Mouse (Mus musculus): ENCODE data around the gene Usp49.
A peak's percentile ranks its signal among the peaks of the same experiment; 100 is the strongest.

The Usp49 gene

DNA sequence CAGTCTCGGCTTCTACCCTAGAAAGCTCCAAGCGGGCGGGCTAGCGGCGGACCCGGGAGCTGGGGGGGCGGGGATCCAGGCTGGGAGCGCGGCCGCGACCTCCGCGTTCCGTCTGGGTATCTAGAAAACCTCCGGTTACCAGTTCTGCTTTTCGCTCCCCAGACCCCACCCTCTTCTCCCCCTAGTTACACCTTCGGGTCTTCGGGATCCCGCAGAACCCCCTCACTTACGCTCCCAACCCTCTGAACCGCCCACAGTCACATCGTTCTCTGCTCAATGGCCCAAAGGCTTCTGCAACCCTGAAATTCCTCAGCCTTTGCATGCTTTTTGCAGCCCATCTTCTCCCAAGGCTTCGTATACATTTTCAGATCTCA, 64.8 kb downstream of the Usp49 start:
- DNase-seq = no peak

DNA sequence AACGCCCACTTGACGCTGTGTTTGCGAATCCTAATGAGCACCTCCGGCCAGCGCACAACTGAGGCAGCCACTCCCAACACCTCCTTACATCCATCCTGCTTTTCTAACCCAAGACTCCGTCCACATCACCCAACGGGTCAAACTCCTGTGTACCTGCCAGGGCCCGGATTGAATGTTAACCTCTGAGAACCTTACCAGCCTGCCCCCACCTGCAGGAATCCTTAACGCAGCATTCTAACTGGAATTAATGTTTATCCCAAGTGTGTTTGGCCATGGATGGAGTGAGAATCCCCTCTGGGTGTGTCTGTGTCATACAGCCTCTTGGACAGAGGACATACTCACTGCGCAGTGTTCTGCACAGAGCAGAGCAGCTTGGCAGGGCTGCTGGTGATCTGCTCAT, 67.7 kb downstream of the Usp49 start:
- no peak for DNase-seq

GRCm38 (mm10) chr17:47699055-47699454, 68.6 kb downstream of the Usp49 start:
- no peak for DNase-seq

DNA sequence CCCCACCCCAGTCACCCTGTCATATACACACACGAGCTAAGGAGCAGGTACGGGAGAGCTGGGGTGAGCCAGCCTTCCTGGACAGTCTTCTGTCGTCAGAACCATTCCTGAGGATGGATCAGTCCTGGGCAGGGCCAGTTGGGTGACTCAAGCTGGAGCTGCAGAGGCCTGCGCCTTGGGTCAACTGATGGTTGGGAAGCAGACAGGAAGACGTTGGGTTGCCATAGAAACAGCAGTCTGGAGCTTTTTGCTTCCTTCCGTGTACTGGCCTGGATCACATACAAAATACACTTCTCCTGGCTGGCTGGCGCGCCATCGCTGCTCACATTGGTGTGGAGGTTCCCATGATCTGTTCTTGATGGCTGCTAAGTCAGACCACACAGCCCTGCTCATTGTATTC, 71.3 kb downstream of the Usp49 start:
- DNase-seq = no peak

DNA sequence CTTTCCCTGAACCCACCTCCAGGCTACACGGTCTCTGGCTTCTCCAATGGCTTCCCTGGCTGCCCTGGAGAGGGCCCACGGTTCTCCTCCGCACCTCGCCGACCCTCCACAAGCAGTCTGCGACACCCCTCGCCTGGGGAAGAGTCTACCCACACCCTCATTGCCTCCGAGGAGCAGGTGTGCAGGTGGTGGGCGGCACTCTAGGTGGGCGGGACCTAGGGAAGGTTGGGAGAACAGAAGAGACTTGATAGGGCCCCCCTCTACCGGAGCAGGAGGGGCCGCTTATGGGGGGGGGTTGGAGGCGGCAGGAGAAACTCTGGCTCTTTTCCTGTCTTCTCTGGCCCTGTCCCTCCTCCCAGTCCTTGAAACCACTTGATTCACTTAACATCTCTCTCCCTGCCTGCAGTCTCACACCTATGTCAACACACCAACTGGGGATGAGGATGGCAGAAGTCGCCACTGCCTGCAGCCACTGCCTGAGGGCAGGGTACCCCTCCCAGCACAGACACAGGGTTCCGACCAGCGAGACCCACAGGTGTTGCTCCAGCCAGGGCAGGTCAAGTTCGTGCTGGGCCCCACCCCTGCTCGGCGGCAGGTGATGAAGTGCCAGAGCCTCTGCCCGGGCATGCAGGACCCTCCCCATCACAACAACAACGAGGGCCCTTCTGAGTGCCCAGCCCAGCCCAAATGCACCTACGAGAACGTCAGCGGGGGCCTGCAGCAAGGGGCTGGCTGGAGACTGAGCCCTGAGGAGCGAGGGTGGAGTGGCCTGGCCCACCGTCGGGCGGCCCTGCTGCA, 72.3 kb downstream of the Usp49 start:
- DNase-seq = no peak

- no peak for DNase-seq
These were observed 73.1 kb downstream of the Usp49 start for GRCm38 (mm10) chr17:47703556-47703955.

GRCm38 (mm10) chr17:47704692-47705091, 74.2 kb downstream of the Usp49 start:
- no peak for DNase-seq

DNA sequence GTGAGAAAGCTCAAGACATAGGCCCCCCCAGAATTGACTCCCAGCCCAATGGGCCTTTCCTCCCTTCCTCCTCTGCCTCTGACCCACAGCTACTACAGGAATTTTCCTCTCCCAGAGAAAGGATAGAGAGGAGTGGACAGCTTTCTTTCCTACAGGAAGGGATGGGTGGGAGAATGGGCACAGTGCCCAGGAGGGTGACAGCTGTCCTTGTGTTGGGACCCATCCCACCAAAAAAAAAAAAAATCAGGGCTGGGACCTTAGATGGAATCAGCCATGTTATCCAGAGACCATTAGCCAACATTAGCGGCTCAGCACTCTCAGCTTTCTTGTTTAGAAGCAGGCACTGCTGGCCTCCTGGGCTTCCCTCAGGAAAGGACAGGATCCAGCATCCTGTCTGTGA, 75.7 kb downstream of the Usp49 start:
- no peak for DNase-seq

DNA sequence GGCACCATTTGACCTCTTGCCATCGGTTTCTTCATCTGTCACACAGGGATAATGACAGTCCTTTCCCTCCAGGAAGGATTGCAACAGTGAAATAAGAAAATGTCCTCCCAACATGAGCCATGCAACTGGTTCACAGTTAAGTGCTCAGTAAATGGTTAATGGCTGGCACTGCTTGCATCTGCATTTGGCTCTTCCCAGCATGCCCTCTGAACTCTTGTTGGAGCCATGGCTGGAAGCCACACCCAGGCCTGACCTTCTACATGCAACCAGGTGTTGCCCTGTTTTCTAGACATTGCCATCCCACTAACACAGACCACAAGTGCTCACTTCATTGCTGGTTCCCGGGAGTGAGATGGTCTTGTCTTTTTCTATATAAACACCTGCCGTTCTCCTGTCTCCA, 77.5 kb downstream of the Usp49 start:
- DNase-seq = no peak

DNA sequence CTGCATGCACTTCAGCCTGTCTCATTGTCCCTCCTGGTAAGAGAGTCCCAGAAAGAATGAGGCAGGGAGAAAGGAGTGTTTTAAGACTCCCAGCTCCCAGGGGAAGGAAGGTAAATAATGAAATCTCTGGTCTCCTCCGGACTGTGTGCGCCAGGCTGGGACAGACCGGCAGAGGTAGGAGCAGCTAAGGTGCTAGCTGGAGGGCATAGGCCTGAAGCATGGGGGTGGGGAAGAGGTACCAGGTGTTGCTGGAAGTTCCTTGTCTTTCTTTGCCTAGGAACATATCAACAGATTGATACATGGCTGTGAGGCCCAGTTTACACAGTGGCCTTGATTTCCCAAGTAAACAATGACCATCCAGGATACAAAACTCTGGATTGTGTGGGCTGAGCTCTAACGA, 78.5 kb downstream of the Usp49 start:
- no peak for DNase-seq

- DNase-seq = no peak
These were observed 79.5 kb downstream of the Usp49 start for GRCm38 (mm10) chr17:47710036-47710435.

- no peak for DNase-seq
These were observed 81.4 kb downstream of the Usp49 start for GRCm38 (mm10) chr17:47711883-47712282.

GRCm38 (mm10) chr17:47712889-47713571, 82.5 kb downstream of the Usp49 start:
- DNase-seq = no peak

GRCm38 (mm10) chr17:47715037-47715436, 84.5 kb downstream of the Usp49 start:
- no peak for DNase-seq

DNA sequence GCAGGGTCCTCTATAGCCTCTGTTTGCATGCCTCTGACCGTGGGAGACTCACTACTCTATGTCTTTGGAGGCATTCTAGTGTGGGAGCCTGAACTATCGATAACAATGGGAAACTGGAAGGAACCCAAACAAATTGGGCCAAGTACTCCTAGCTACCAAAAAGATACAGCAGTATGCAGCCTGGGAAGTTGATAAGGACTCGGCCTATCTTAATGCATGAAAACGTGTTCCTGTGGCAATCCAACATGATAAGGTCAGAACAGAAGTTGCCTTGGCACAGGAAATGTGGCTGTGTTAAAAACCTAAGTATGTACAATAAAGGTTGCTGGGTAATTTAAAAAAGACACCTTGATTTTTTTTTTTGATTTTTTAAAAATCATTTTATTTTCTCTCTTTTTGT, 90.7 kb downstream of the Usp49 start:
- no peak for DNase-seq

GRCm38 (mm10) chr17:47726566-47726965, 96.1 kb downstream of the Usp49 start, which contains the start of gene Pgc:
Pgc (plus strand) TSS chr17:47726842.
- DNase-seq = no peak

DNA sequence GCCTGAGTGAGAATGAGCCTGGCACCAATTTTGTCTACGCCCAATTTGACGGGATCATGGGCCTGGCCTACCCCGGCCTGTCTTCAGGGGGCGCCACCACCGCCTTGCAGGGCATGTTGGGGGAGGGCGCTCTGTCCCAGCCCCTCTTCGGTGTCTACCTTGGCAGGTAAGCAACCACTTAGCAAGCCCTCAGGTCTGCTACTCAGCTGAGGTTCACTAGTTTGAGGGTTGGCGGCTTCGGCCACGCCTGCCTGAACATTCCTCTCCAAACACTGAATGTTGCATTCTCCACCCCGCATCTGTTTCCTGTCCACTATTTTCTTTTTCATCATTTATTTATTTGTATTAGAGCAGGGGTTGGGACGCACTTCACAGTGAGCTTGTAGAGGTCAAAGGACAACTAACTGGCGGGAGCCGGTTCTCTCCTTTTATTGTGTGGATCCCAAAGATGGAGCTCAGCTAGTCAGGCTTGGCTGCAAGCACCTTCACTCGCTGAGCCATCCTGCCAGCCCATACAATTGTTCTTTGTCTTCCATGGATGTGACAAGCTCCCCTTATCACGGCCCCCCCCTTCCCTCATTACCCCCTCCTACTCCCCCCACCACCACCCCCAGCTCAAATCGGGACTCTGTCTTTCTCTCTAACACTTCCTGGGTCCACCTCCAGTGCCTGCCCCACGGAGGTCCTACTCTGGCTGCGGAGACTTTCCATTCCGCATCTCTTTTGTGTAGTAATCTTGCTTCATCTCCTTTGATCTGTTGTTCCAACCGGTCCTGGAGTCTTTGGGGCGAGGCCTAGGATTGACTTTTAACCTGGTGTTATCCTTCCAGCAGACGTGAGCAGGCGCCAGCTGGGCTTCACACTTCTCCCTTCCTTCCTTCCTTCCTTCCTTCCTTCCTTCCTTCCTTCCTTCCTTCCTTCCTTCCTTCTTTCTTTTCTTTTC, 100.4 kb downstream of the Usp49 start:
- no peak for DNase-seq

GRCm38 (mm10) chr17:47735553-47736100, 105.1 kb downstream of the Usp49 start:
- peak; percentile 61 for DNase-seq
